Mouse (Mus musculus): ENCODE results near the gene Olfr668.

DNA sequence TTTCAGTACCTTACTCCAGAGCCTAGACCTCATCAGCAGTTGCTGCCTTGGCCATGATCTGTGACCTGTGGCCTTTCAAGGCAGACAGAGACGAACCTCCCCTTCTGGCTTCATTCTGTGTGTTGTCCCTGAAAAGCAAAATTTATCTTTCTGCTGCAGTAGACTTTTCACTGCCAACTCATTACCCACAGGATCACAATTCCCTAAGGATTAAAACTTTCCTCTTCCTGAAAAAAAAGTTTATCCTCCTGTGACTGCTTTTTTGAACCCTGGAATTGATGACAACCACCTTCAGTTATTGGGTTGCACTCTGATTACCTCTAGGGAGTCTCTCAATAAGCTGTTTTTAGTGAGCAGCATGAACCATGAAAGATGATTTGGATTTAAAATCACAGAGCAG is 34.7 kb upstream of the Olfr668 start, which contains the start of gene Olfr670:
- TF ChIP-seq CTCF (IDR thresholded peaks at IDR 0.05) (no peak), EP300 (IDR thresholded peaks at IDR 0.05; ENCODE audit: insufficient read depth, low read depth, low read length) (no peak), POLR2A (IDR thresholded peaks at IDR 0.05; ENCODE audit: insufficient read depth, low read depth, low read length) (no peak)

All from heart, adult 2 months (tissue).